Mouse (Mus musculus): ENCODE data around the gene Tns3. TPM values are rescaled to one million over a fixed set of nuclear protein-coding genes. Genes with fewer than 3 reads are reported as not detected.
A peak's percentile ranks its signal among the peaks of the same experiment; 100 is the strongest.

The Tns3 gene
- polyA plus RNA-seq (2015; fragmentation: Nextera tagmentation; extraction: Ambion mirVana) = 18.7 and 21.0 TPM in 2 replicates

DNA sequence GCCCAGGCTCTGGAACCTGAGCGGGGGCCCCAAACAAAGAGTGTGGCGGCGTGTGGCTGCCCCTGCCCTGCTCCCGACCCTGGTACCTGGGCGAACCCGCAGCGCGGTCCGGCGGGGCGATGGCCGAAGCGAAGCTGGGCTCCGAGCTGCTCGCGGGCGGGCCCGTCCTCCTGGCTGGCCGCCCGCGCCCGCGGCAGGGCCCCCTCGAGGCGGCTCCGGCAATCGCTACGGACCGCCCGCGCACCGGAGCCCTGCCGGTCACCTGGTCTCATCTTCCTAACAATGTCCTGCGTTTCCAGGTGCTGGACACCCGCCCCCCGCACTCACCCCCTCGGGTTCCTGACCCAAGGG lies at the start of gene Tns3:
Gene Tns3 (minus strand): TSS at position 143 of the 351 bp plus-strand sequence.
- H3K36me3 ChIP-seq (ENCODE audit: control insufficient read depth, insufficient read depth, low read length) = 0 out of 2 replicates have a peak, but pooled peaks cover 4% of the 10 kb centered on the region
- ATAC-seq = peak; percentile 84
- H3K27ac ChIP-seq (ENCODE audit: low read length) = peak within 1 kb of the TSS; percentile 95
- H3K9me3 ChIP-seq (ENCODE audit: control insufficient read depth, low read length) = no peaks in the 10 kb centered on the region
- peak within 1 kb of the TSS; percentile 91 for H3K4me3 ChIP-seq (ENCODE audit: low read length)
- H3K9ac ChIP-seq (ENCODE audit: low read depth, low read length) = peak within 1 kb of the TSS; percentile 99
- under 1% methylated on average over 37 of the region's 37 CpGs for WGBS
- no peaks in the 10 kb centered on the region for H3K27me3 ChIP-seq (replicated peaks; ENCODE audit: control insufficient read depth, insufficient read depth, low read length)
- peak within 1 kb of the TSS; percentile 74 for H3K4me2 ChIP-seq (ENCODE audit: low read depth, low read length)
- peaks cover 47% of the 10 kb centered on the region for H3K4me1 ChIP-seq (ENCODE audit: control insufficient read depth, insufficient read depth, low read length)

DNA sequence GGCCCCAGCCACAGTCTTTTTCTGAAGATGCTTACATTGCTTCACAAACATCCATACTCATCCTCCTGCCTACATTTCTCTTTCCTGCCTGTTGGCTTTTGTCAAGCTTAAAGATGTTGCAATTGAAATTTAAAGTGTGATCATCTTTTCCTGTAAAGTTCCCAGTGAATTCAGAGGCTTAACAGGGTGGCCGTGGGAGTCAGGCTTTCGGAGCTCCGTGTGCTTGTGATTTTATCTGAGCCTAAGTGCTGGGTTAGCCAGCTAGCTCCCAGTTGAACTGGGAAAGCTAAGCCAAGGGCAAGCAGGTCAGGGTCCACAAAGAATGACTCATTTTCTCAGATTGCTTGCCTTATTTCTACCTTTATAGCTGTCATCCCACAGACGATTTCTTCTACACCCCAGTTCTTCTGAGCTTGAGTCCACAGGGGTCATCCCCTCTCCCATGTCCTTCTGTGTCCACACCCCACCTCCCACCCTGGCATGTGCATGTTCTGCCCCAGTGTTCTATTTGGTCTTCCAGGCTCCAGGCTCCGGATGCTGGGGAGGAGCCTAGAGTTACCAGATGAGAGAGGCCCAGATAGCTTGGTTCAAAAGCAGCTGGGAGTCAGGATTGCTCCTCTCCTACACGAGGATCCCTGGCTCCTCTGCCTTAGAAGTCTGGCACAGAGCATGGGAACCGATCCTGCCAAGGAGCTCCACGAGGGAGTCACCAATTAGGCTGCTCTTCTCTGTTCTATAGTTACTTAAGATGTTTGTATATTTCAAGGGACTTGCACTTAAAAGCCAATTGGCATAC lies 42.1 kb upstream of the Tns3 start:
- no peaks in the 10 kb centered on the region for H3K27me3 ChIP-seq (replicated peaks; ENCODE audit: control insufficient read depth, insufficient read depth, low read length)
- H3K36me3 ChIP-seq (ENCODE audit: control insufficient read depth, insufficient read depth, low read length) = no peaks in the 10 kb centered on the region
- peak; percentile 72 for ATAC-seq
- H3K27ac ChIP-seq (ENCODE audit: low read length) = peak overlapping the region; percentile 43; the same call in 1 of the 2 replicates
- peaks cover 4% of the 10 kb centered on the region; the same call in 1 of the 2 replicates for H3K4me1 ChIP-seq (ENCODE audit: control insufficient read depth, insufficient read depth, low read length)
- no peaks in the 10 kb centered on the region for H3K9me3 ChIP-seq (ENCODE audit: control insufficient read depth, low read length)
- H3K9ac ChIP-seq (ENCODE audit: low read depth, low read length) = no peak overlapping the region
- H3K4me2 ChIP-seq (ENCODE audit: low read depth, low read length) = no peak overlapping the region
- WGBS = 50% methylated on average over 8 of the region's 8 CpGs
- no peak overlapping the region for H3K4me3 ChIP-seq (ENCODE audit: low read length)

DNA sequence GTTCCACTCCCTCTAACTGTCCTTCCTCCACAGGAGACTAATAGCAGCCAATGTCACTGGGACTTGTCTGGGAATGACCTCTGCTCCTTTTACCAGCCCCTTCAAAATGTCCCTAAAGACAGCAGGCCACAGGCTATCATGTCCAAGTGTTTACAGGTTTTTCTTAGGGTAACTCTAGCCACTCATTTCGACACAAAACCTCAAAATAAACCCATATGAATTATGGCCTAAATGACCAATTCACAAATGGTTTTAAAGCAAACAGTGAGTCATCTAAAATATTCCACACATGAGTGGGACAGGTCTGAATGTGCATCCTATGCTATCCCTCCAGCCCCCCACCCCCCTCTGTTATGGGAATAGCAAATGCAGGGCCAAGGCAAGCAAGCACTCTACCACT lies 40.8 kb upstream of the Tns3 start:
- no peak for ATAC-seq
- Histone ChIP-seq H3K9ac (ENCODE audit: low read depth, low read length) (no peak overlapping the region), H3K27me3 (replicated peaks; ENCODE audit: control insufficient read depth, insufficient read depth, low read length) (no peaks in the 10 kb centered on the region), H3K4me3 (ENCODE audit: low read length) (no peak overlapping the region), H3K4me1 (ENCODE audit: control insufficient read depth, insufficient read depth, low read length) (peaks cover 4% of the 10 kb centered on the region; the same call in 1 of the 2 replicates), H3K27ac (ENCODE audit: low read length) (no peak overlapping the region), H3K9me3 (ENCODE audit: control insufficient read depth, low read length) (no peaks in the 10 kb centered on the region), H3K36me3 (ENCODE audit: control insufficient read depth, insufficient read depth, low read length) (no peaks in the 10 kb centered on the region), H3K4me2 (ENCODE audit: low read depth, low read length) (no peak overlapping the region)
- WGBS = 83% methylated on average over 1 of the region's 1 CpGs

DNA sequence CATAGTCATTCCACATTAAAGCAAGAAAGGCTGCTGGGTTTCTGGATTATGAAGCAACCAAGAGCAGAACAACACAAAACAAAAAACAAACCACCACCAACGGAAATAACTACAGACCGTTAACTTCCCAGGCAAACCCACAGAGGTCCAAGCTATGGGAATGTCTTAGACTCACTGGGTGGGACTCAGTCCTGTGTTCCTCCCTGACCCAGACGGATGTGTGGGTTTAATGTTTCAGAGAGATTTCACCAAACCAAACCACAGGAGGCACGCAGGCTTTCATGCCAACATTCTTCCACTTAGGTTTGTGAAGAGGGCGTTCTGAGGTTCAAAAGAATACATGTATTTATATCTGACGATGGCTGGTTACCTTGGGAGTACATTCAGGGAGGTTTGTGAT lies 39.5 kb upstream of the Tns3 start:
- 82% methylated on average over 6 of the region's 6 CpGs for WGBS
- Histone ChIP-seq H3K9me3 (ENCODE audit: control insufficient read depth, low read length) (no peaks in the 10 kb centered on the region), H3K36me3 (ENCODE audit: control insufficient read depth, insufficient read depth, low read length) (no peaks in the 10 kb centered on the region), H3K27me3 (replicated peaks; ENCODE audit: control insufficient read depth, insufficient read depth, low read length) (no peaks in the 10 kb centered on the region), H3K4me3 (ENCODE audit: low read length) (no peak overlapping the region), H3K4me1 (ENCODE audit: control insufficient read depth, insufficient read depth, low read length) (peaks cover 4% of the 10 kb centered on the region; the same call in 1 of the 2 replicates), H3K4me2 (ENCODE audit: low read depth, low read length) (no peak overlapping the region), H3K27ac (ENCODE audit: low read length) (no peak overlapping the region), H3K9ac (ENCODE audit: low read depth, low read length) (no peak overlapping the region)
- no peak for ATAC-seq

DNA sequence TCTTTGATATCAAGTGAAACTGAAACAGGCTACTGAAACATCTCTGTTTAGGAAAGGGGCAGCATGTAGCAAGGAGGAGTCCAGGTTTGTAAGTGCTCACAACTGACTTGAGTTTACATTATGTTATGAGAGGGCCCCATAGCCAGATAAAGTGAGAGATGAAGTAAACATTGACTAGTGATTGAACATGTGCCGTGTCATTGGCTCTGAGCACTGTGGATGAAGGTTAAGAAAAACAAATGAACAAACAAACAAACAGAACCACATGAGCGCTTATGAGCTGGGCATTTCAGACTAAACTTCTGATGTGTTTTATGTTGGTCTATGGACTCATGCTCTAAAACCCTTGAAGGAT lies 38.2 kb upstream of the Tns3 start:
- 75% methylated on average over 2 of the region's 2 CpGs for WGBS
- Histone ChIP-seq H3K27me3 (replicated peaks; ENCODE audit: control insufficient read depth, insufficient read depth, low read length) (no peaks in the 10 kb centered on the region), H3K4me2 (ENCODE audit: low read depth, low read length) (no peak overlapping the region), H3K9ac (ENCODE audit: low read depth, low read length) (no peak overlapping the region), H3K4me1 (ENCODE audit: control insufficient read depth, insufficient read depth, low read length) (peaks cover 4% of the 10 kb centered on the region; the same call in 1 of the 2 replicates), H3K27ac (ENCODE audit: low read length) (no peak overlapping the region), H3K4me3 (ENCODE audit: low read length) (no peak overlapping the region), H3K9me3 (ENCODE audit: control insufficient read depth, low read length) (no peaks in the 10 kb centered on the region), H3K36me3 (ENCODE audit: control insufficient read depth, insufficient read depth, low read length) (no peaks in the 10 kb centered on the region)
- no peak for ATAC-seq

DNA sequence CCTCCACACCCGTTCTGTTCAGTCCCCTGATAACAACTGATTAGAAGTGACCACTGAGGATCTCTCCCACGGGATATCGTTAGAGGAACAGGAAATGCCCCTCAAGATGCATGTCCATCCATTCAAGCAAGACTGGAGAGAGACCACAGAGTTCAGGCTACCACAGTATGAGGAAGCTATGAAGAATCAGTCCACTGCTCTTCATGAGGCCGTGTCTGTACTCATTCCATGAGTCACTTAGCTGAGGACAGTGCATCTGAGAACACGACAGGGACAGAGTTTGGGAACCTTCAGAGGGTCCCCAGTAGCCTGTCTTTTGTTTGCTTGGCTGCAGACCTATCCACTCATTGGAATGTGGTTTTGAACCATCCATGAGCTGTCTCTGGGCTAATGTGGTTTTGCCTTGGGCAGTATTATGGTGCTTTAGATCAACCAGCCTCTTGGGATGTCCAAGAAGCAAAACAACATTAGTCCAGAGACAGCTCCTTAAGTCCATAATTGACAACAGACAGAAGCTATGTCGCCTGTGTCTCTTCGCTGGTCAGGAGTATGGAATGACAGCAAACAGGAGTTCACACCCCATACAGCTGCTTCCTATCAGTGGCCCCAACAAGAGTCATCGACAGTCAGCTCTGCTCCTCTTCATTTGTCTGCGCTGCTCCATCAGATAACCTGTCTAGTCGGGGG lies 37.7 kb upstream of the Tns3 start:
- peaks cover 4% of the 10 kb centered on the region; the same call in 1 of the 2 replicates for H3K4me1 ChIP-seq (ENCODE audit: control insufficient read depth, insufficient read depth, low read length)
- H3K4me3 ChIP-seq (ENCODE audit: low read length) = no peak overlapping the region
- WGBS = 49% methylated on average over 10 of the region's 10 CpGs
- no peak overlapping the region for H3K9ac ChIP-seq (ENCODE audit: low read depth, low read length)
- H3K9me3 ChIP-seq (ENCODE audit: control insufficient read depth, low read length) = no peaks in the 10 kb centered on the region
- no peak overlapping the region for H3K4me2 ChIP-seq (ENCODE audit: low read depth, low read length)
- no peaks in the 10 kb centered on the region for H3K27me3 ChIP-seq (replicated peaks; ENCODE audit: control insufficient read depth, insufficient read depth, low read length)
- no peak for ATAC-seq
- no peaks in the 10 kb centered on the region for H3K36me3 ChIP-seq (ENCODE audit: control insufficient read depth, insufficient read depth, low read length)
- H3K27ac ChIP-seq (ENCODE audit: low read length) = no peak overlapping the region

DNA sequence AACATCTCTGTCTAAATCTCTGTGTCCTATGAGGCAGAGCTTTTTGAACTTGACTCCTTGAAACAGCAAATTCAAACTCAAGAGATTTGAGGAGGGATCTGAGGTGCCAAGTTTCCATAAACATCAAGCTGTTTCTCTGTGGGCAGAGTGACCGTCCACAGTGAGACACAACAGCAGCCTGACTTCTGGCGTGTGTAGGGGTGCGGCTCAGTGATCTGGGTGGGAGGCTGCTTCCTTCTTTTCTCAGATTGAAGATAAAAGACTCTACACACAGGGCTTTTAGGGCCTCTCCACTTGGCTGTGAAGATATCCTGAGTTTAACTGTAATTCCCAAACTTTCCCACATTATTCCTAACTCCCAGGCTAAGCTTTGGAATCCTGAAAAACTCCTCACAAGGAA lies 37.1 kb upstream of the Tns3 start:
- peaks cover 4% of the 10 kb centered on the region; the same call in 1 of the 2 replicates for H3K4me1 ChIP-seq (ENCODE audit: control insufficient read depth, insufficient read depth, low read length)
- H3K4me3 ChIP-seq (ENCODE audit: low read length) = no peak overlapping the region
- no peak overlapping the region for H3K9ac ChIP-seq (ENCODE audit: low read depth, low read length)
- H3K27me3 ChIP-seq (replicated peaks; ENCODE audit: control insufficient read depth, insufficient read depth, low read length) = no peaks in the 10 kb centered on the region
- H3K4me2 ChIP-seq (ENCODE audit: low read depth, low read length) = no peak overlapping the region
- H3K36me3 ChIP-seq (ENCODE audit: control insufficient read depth, insufficient read depth, low read length) = no peaks in the 10 kb centered on the region
- H3K27ac ChIP-seq (ENCODE audit: low read length) = no peak overlapping the region
- ATAC-seq = no peak
- H3K9me3 ChIP-seq (ENCODE audit: control insufficient read depth, low read length) = no peaks in the 10 kb centered on the region
- WGBS = 47% methylated on average over 3 of the region's 3 CpGs

DNA sequence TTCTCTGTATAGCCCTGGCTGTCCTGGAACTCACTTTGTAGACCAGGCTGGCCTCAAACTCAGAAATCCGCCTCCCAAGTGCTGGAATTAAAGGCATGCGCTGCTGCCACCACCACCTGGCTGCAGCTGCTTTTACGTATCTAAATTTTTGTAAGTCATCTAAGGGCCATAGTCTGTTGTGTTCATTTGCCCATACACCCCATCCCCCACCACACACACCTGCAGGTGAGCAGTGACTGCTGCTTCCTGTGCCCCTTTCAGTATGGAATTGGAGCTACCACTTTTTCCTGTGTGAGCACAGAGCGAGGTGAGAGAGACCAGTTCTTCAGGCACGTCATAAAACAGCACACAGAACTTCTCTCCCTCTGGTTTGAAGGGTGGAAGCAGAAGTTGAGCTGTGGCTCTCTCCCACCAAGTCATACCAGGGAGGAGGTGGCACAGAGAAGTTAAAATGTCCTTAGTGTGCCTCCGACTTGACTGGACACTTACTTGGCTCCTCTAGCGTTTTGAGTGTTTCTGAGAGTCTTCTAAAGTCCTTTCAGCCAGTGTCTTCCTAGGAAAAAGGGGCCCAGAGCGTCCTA lies 36.4 kb upstream of the Tns3 start:
- 71% methylated on average over 8 of the region's 8 CpGs for WGBS
- Histone ChIP-seq H3K4me1 (ENCODE audit: control insufficient read depth, insufficient read depth, low read length) (peaks cover 4% of the 10 kb centered on the region; the same call in 1 of the 2 replicates), H3K36me3 (ENCODE audit: control insufficient read depth, insufficient read depth, low read length) (no peaks in the 10 kb centered on the region), H3K27me3 (replicated peaks; ENCODE audit: control insufficient read depth, insufficient read depth, low read length) (no peaks in the 10 kb centered on the region), H3K9ac (ENCODE audit: low read depth, low read length) (no peak overlapping the region), H3K27ac (ENCODE audit: low read length) (no peak overlapping the region), H3K9me3 (ENCODE audit: control insufficient read depth, low read length) (no peaks in the 10 kb centered on the region), H3K4me2 (ENCODE audit: low read depth, low read length) (no peak overlapping the region), H3K4me3 (ENCODE audit: low read length) (no peak overlapping the region)
- ATAC-seq = no peak

DNA sequence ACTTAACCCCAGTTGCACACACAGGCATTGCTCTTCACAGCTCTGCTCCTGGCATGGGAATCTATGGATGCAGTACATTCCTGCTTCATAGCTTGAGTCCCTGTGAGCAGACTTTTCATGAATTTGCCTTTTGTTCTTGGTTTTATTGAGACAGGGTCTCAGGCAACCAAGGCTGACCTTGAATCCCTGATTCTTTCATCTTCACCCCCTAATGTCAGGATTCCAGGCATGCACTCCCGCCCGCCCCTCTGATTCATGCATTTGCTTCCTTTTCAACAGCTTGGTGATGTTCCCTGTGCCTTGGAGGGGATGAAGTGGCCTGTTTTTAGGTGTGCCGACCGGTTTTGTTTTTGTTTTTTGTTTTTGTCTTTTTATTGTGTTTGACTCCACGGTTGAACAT lies 35.4 kb upstream of the Tns3 start:
- no peak for ATAC-seq
- 68% methylated on average over 5 of the region's 5 CpGs for WGBS

More for the DNA sequence above, 35.4 kb upstream of the Tns3 start:
- peaks cover 4% of the 10 kb centered on the region; the same call in 1 of the 2 replicates for H3K4me1 ChIP-seq (ENCODE audit: control insufficient read depth, insufficient read depth, low read length)
- H3K9me3 ChIP-seq (ENCODE audit: control insufficient read depth, low read length) = no peaks in the 10 kb centered on the region
- no peak overlapping the region for H3K27ac ChIP-seq (ENCODE audit: low read length)
- no peak overlapping the region for H3K4me2 ChIP-seq (ENCODE audit: low read depth, low read length)
- no peaks in the 10 kb centered on the region for H3K36me3 ChIP-seq (ENCODE audit: control insufficient read depth, insufficient read depth, low read length)
- H3K27me3 ChIP-seq (replicated peaks; ENCODE audit: control insufficient read depth, insufficient read depth, low read length) = no peaks in the 10 kb centered on the region
- no peak overlapping the region for H3K9ac ChIP-seq (ENCODE audit: low read depth, low read length)
- H3K4me3 ChIP-seq (ENCODE audit: low read length) = no peak overlapping the region
